Mouse (Mus musculus) hematopoietic multipotent progenitor cell, adult 10-12 weeks (in vitro differentiated cells): ENCODE results near the gene Rcor2. TPM values are rescaled to one million over a fixed set of nuclear protein-coding genes. Genes with fewer than 3 reads are reported as not detected.

Experiments
- polyA plus RNA-seq: library from polyadenylated mRNA; stranded (reverse); fragments of >175 nt; gene quantifications from 2 replicates; pipeline ENCODE4 v1.2.3, GENCODE M21; 2012; ENCODE audit warnings: low replicate concordance

Rcor2 gene
- polyA plus RNA-seq, result 3.4 and 7.2 TPM in 2 replicates

GRCm38 (mm10) chr19:7267091-7267741 is at the start of gene Rcor2:
Rcor2 (plus strand) TSS chr19:7267325.

DNA sequence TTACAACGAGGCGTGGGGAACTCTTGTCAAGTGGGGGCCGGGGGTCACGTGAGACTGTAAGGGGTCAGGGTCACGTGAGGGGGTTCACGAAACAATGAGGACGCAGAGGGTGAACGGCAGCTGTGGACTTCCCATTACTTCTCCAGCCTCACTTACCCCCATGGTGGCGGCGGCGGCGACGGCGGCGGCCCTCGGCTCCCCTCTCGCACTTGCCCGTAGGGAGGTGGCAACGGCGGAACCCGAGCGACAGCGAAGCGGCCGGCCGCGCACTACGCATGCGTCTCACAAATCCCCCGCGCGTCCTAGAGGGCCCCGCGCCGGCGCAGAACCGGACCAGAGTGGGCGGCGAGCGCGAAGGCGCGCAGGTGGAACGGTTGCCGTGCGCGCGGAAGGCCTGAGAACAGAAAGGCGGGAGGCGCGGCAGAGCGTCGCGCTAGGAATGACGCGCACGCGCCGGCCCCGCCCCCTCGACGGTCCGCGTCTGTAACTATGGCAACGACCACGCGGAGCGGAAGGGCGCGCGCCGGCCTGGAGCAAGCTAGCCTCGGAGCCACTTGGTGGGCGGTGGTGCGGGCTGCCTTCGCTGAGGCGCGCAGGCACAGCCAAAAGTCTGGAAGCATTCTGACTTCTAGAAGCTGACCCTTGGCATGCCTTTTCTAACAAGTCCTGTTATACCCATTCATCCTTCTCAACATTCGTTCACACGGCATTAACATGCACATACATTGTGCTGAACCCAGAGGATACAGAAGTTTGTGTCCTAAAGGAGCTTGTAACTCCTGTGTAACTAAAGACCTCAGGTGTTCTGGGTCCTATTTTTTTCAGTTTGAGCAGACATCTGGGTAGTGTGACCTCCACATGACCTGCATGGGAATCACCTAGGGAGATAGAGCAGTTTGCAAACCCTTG is 26.1 kb upstream of the Rcor2 start, which contains the start of gene Naa40:
Gene Naa40 (minus strand): TSS at position 402 of the 909 bp plus-strand sequence.

Other genes starting within 250 kb of the Rcor2 start
- 376 and 794 TPM in 2 replicates for gene Fermt3, start 247.9 kb upstream of the Rcor2 start, polyA plus RNA-seq
- 21.6 and 62.7 TPM in 2 replicates for gene Stip1, start 227.4 kb upstream of the Rcor2 start, polyA plus RNA-seq
- 16.2 and 22.9 TPM in 2 replicates for gene Macrod1, start 210.5 kb upstream of the Rcor2 start, polyA plus RNA-seq
- 0.04 TPM in 1 of 2 replicates, not detected in the other for gene Flrt1, start 161.6 kb upstream of the Rcor2 start, polyA plus RNA-seq
- 110 and 111 TPM in 2 replicates for gene Otub1, start 61.0 kb upstream of the Rcor2 start, polyA plus RNA-seq
- 209 and 282 TPM in 2 replicates for gene Cox8a, start 49.7 kb upstream of the Rcor2 start, polyA plus RNA-seq
- gene Naa40, start 26.1 kb upstream of the Rcor2 start, polyA plus RNA-seq, result 31.1 and 36.7 TPM in 2 replicates
- 328 and 668 TPM in 2 replicates for gene Mark2, start 74.5 kb downstream of the Rcor2 start, polyA plus RNA-seq
- gene Spindoc, start 115.7 kb downstream of the Rcor2 start, polyA plus RNA-seq, result 29.3 and 36.2 TPM in 2 replicates
- 6.9 and 8.3 TPM in 2 replicates for gene 2700081O15Rik, start 150.3 kb downstream of the Rcor2 start, polyA plus RNA-seq
- gene Rtn3, start 216.0 kb downstream of the Rcor2 start, polyA plus RNA-seq, result 32.2 and 45.0 TPM in 2 replicates
- gene Atl3, start 226.7 kb downstream of the Rcor2 start, polyA plus RNA-seq, result 4.4 and 10.5 TPM in 2 replicates